Mouse (Mus musculus): Measurements from ENCODE around the gene Cenpl. TPM values are rescaled to one million over a fixed set of nuclear protein-coding genes. Genes with fewer than 3 reads are reported as not detected.

Gene Cenpl
- polyA plus RNA-seq (2017; shearing (Covaris generic)): 81.4 TPM

DNA sequence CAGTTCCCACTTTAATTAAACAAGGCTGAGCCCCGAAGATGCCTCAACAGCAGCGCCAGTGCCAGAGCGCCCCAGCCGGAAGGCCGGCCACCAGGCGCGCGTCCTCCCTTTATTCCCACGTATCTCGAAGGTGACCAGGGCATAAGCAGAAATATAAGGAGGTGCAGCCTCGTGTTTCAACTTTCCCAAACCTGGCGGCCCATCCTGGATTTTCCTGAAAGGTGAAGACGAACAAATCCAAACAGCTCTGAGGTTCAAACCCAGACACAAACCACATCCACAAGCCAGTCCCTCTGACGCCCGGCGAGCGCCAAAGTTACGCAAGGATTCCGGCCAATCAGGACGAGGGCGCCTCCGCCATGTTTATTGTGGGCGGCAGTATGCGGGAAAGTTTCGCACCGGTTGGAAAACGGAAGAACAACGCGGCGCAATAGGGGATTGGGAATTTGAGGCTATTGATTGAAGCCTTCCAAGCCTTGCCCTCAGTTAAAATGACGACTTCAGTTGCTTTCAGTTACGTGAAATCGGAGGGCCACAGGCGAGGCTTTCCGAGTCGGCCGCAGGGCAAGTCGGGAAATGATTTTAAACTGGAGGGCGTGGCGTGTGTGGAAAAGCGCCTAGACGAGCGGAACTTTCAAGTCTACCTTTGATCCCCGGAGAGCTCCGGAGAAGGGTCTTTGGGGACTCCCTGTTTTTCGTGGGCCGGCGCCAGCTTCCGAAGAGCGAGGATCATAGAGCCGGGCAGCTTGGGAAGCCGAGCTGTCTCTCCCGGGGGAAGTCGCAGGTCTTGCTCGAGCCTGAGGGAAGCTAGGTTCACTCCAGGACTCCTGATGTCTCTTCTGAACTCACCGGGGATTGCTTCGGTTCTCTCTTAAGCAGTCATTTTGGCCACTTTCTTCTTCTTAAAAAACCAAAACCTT, at the start of gene Cenpl, which contains the start of gene Dars2:
TSS of gene Cenpl (plus strand) at position 362 of the 920 bp plus-strand sequence.
TSS of gene Dars2 (minus strand) at position 307 of the 920 bp plus-strand sequence.

DNA sequence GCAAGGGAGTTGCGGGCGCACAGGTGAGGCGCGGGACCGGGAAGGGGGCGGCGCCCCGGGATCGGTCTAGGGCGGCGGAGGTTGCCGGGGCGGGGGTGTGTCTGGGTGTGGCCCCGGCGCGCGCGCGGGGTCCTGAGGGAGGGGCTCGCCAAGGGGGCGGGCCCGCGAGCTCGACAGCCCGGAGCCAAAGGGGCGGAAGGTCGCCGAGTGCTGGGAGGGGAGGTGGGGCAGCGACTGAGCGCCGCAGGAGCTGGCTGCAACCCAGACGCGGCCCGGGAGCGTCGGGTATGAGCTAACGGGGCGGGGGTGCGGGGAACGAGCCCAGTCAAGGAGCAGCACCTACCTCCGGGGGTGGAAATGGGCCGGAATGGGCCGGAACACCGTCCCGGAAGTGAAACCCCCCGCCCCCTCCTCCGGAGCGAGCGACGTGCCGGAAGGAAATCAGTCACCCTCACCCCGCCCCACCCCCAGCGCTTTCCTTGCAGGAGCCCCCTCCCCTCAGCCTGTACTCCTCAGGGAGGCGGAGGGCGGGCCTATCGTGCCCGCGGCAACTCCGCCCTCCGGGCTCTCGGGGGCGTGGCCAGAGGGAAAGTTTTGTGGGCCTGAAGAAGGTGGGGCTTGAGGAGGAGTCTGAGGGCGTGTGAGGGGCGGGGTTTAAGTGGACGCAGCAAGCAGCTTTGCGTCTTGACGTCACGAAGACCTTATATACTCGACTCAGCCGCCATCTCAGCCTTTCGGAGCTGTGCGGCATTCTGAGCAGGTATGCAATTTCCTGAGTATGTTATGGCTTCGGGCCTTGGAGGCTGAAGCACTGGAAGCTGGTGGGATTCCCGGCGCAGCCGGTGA, 35.9 kb upstream of the Cenpl start, which contains the start of gene Zbtb37:
TSS of gene Zbtb37 (minus strand) at position 415 of the 846 bp plus-strand sequence.

DNA sequence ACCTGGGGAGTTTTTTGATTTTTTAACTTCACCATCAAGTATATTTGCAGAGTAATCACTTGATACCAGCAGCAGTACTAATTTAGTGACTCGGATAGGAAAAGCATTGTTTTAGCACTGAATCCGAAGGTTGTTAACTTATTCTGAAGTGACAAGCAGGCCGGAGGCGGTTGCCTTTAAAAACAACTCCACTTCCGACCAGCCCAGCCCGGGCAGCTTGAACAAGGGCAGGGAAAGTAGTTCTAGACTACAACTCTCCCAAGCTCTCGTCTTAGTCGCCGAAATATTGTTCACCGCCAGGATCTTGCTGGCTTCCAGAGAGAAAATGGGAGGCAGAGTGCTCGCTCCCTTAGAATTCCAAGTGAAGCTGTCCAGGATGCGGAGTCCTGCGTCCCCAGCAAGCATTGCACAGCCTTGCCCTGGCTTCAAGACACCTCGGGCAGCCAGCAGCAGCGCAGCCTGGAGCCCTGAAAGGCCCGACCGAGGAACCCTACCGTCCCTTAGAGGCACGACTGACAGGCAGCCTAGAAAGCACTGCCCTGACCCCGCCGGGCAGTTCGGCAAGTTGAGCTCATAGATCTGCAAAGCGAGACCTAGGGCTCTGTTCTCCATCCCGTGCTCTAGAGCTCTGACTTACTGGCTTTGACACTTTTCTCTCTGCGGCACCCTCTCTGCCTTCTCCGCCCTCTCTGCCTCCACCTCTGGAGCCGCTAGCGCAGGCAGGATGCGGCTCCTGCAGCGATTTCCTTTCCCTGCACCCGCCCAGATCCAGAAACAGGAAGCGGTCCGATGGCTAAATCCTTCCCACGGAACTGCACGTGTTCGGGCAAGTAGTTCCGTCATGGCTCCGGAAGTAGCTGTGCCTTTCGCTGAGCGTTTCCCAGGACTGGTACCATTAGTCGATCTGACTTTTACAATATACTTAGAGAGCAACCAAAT, 60.5 kb downstream of the Cenpl start, which contains the start of gene Klhl20:
TSS of gene Klhl20 (minus strand) at position 786 of the 939 bp plus-strand sequence.

Other genes with a start within 250 kb of the Cenpl start
- gene Rc3h1, start 164.3 kb upstream of the Cenpl start, polyA plus RNA-seq (2017; shearing (Covaris generic)): 21.4 TPM
- gene Serpinc1, start 92.1 kb upstream of the Cenpl start, polyA plus RNA-seq (2017; shearing (Covaris generic)): 1.0 TPM
- 8.8 TPM for gene Zbtb37, start 35.9 kb upstream of the Cenpl start, polyA plus RNA-seq (2017; shearing (Covaris generic))
- 13.5 TPM for gene Dars2, start 55 bp upstream of the Cenpl start, polyA plus RNA-seq (2017; shearing (Covaris generic))
- gene Klhl20, start 60.8 kb downstream of the Cenpl start, polyA plus RNA-seq (2017; shearing (Covaris generic)): 16.1 TPM
- gene Ankrd45, start 72.0 kb downstream of the Cenpl start, polyA plus RNA-seq (2017; shearing (Covaris generic)): not detected
- gene Tex50, start 88.6 kb downstream of the Cenpl start, polyA plus RNA-seq (2017; shearing (Covaris generic)): not detected
- gene Prdx6, start 180.5 kb downstream of the Cenpl start, polyA plus RNA-seq (2017; shearing (Covaris generic)): 1,138 TPM